Comparison of ENCODE assay signal across 20 mouse cellular contexts in the genomic region with DNA sequence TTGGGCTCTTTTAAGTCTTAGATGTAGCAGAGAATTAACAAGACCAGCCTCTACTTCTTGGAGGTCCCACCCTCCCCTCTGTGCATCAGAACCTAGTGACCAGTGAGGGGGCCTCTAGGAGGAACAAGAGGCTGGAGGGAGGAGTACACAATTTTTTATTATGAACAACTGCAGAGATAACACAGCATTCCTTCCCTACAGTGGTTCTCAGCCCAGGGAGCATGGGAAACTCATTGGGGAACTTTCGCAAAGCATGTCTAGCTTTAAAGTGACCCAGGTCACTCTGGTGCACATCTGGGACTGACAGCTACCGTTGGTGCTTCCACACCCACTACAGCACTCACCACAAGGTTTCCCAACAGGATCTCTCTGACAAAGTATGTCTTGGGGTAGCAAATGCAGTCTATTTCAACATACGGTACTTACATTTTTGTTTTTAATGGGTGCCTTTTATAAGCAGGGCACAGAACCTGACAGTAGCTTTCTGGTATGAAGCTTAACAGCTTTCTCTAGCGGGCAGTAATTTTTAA. TPM values are rescaled to one million over a fixed set of nuclear protein-coding genes. Genes with fewer than 3 reads are reported as not detected.
A peak's percentile ranks its signal among the peaks of the same experiment; 100 is the strongest.
DNase-seq lines count a peak whose midpoint lies in the region; ATAC-seq and TF ChIP-seq lines count a peak whose summit lies in the region.
"Had no signal": no experiment of that assay in that cellular context is flagged by ENCODE, and none has a peak within 500 bp of the region (broad histone marks: within the 10 kb centered on the region; RNA-seq: fewer than 3 reads in every experiment).

No protein-coding gene starts in this region.

- no peak overlapping the region for H3K9ac ChIP-seq in liver, adult 2 months (ENCODE audit: low read depth, low read length)
- no peak overlapping the region for H3K9ac ChIP-seq in liver, embryonic 11.5 days (ENCODE audit: low read depth, low read length)
- H3K9ac ChIP-seq in ES-E14 (ENCODE audit: insufficient read depth, low read depth, low read length, poor library complexity, severe bottlenecking): no peak overlapping the region
- no peak overlapping the region for H3K9ac ChIP-seq in liver, embryonic 16.5 days (ENCODE audit: low read depth, low read length)
- H3K9ac ChIP-seq: heart, embryonic 12.5 days; limb, embryonic 13.5 days; lung, embryonic 15.5 days had no signal

- no peaks in the 10 kb centered on the region for H3K36me3 ChIP-seq in liver, adult 2 months (ENCODE audit: control insufficient read depth, insufficient read depth, low read length)
- H3K36me3 ChIP-seq in liver, embryonic 11.5 days (ENCODE audit: control insufficient read depth, insufficient read depth, low read length): peaks cover 2% of the 10 kb centered on the region; the same call in 1 of the 2 replicates
- H3K36me3 ChIP-seq in ES-E14 (ENCODE audit: control insufficient read depth, insufficient read depth, low read length, poor library complexity, severe bottlenecking): peaks cover 3% of the 10 kb centered on the region; the same call in 1 of the 2 replicates
- no peaks in the 10 kb centered on the region for H3K36me3 ChIP-seq in liver, embryonic 16.5 days (ENCODE audit: control insufficient read depth, insufficient read depth)
- H3K36me3 ChIP-seq: heart, embryonic 12.5 days; lung, embryonic 15.5 days had no signal

- no peak overlapping the region for H3K4me3 ChIP-seq in liver, adult 2 months (ENCODE audit: insufficient read depth, low read depth, low read length)
- H3K4me3 ChIP-seq in liver, embryonic 11.5 days (ENCODE audit: low read depth, low read length): no peak overlapping the region
- no peak overlapping the region for H3K4me3 ChIP-seq in ES-E14 (ENCODE audit: insufficient read depth in 1 of 2, low read depth in 1 of 2, low read length in 2 of 2, poor library complexity in 1 of 2, severe bottlenecking in 1 of 2)
- no peak overlapping the region for H3K4me3 ChIP-seq in liver, embryonic 16.5 days (ENCODE audit: low read depth, low read length)
- H3K4me3 ChIP-seq: heart, embryonic 12.5 days; limb, embryonic 13.5 days; lung, embryonic 15.5 days had no signal

- H3K79me2 ChIP-seq in liver, adult 2 months (ENCODE audit: control insufficient read depth, insufficient read depth, low read length): no peaks in the 10 kb centered on the region

- in situ Hi-C loops in ES-E14 (cut with MboI; ENCODE audit: low sequenced_read_pairs in 2 of 2, unreplicated experiment in 2 of 2): no loop called here

- no peak for TF ChIP-seq POLR2A in liver, adult 2 months (IDR thresholded peaks at IDR 0.05; ENCODE audit: extremely low read depth, insufficient read depth, low read length)

- no peak overlapping the region for H3K4me2 ChIP-seq in liver, embryonic 11.5 days
- no peak overlapping the region for H3K4me2 ChIP-seq in liver, embryonic 16.5 days (ENCODE audit: low read depth, low read length)
- H3K4me2 ChIP-seq: heart, embryonic 12.5 days; limb, embryonic 13.5 days; lung, embryonic 15.5 days had no signal

- no peak for TF ChIP-seq CTCF in liver, adult 2 months (IDR thresholded peaks at IDR 0.05; ENCODE audit: low read depth, low read length)

- peak overlapping the region; percentile 20; the same call in 1 of the 2 replicates for H3K27ac ChIP-seq in liver, adult 2 months (replicated peaks; ENCODE audit: insufficient read depth, low read depth, low read length)
- no peak overlapping the region for H3K27ac ChIP-seq in liver, embryonic 11.5 days (ENCODE audit: low read depth, low read length)
- 0 out of 2 replicates have a peak overlapping the region, but pooled peaks have one; percentile 14 for H3K27ac ChIP-seq in ES-E14 (ENCODE audit: insufficient read depth, low read depth, low read length, poor library complexity, severe bottlenecking)
- H3K27ac ChIP-seq in liver, embryonic 16.5 days (ENCODE audit: low read length): peak overlapping the region; percentile 49
- H3K27ac ChIP-seq: hindbrain, postnatal 0 days; limb, embryonic 13.5 days; lung, embryonic 15.5 days had no signal

- no peak for ATAC-seq in liver, embryonic 11.5 days (replicated peaks; ENCODE audit: low FRiP score)
- ATAC-seq in liver, embryonic 16.5 days (ENCODE audit: low read depth): 0 out of 2 replicates have a peak, but pooled peaks have one; percentile 17
- ATAC-seq: forebrain, embryonic 14.5 days; hindbrain, postnatal 0 days had no signal

- DNase-seq in liver, adult 2 months (ENCODE audit: extremely low read depth, low read depth, low spot score): no peak
- DNase-seq in liver, embryonic 11.5 days (ENCODE audit: low spot score): no peak
- DNase-seq in ES-E14 (ENCODE audit: low read depth, low spot score): no peak
- peak; percentile 14 for DNase-seq in c-Kit-positive CD71-negative TER-119-negative erythroid progenitor cells, embryonic 14.5 days (ENCODE audit: low read depth)
- no peak for DNase-seq in ovary, postnatal 14 days (ENCODE audit: low spot score)
- no peak for DNase-seq in adrenal gland, postnatal 10 days
- DNase-seq in left cerebral cortex, adult 11 months (ENCODE audit: low spot score): no peak
- DNase-seq: cerebellum, adult 8-10 months; gastrocnemius, postnatal 25 days; heart, postnatal 14 days; kidney, adult 2 months; retina, postnatal 1 day; right cerebral cortex, postnatal 4 days; thymus, adult 2 months had no signal

- no peaks in the 10 kb centered on the region for H3K27me3 ChIP-seq in liver, adult 2 months (ENCODE audit: control insufficient read depth, insufficient read depth, low read length)
- H3K27me3 ChIP-seq in liver, embryonic 11.5 days (replicated peaks; ENCODE audit: control insufficient read depth, insufficient read depth, low read length): no peaks in the 10 kb centered on the region
- no peaks in the 10 kb centered on the region for H3K27me3 ChIP-seq in liver, embryonic 16.5 days (ENCODE audit: control insufficient read depth, insufficient read depth, low read depth, low read length)
- H3K27me3 ChIP-seq: heart, embryonic 12.5 days; limb, embryonic 13.5 days; lung, embryonic 15.5 days had no signal

- peaks cover 18% of the 10 kb centered on the region for H3K4me1 ChIP-seq in liver, adult 2 months (ENCODE audit: control insufficient read depth, insufficient read depth, low read length)
- peaks cover 16% of the 10 kb centered on the region; the same call in 1 of the 2 replicates for H3K4me1 ChIP-seq in liver, embryonic 11.5 days (replicated peaks; ENCODE audit: control insufficient read depth, insufficient read depth, low read length)
- H3K4me1 ChIP-seq in ES-E14 (ENCODE audit: control insufficient read depth in 2 of 2, insufficient read depth in 2 of 2, low read length in 2 of 2, poor library complexity in 1 of 2): peaks cover 0 to 3% of the 10 kb centered on the region in 2 experiments; a peak in 1 of 4 replicates
- H3K4me1 ChIP-seq in liver, embryonic 16.5 days (ENCODE audit: control insufficient read depth, low read depth, low read length): peaks cover 27% of the 10 kb centered on the region
- H3K4me1 ChIP-seq: limb, embryonic 13.5 days had no signal

- H3K9me3 ChIP-seq in liver, embryonic 11.5 days (ENCODE audit: control insufficient read depth, low read length): no peaks in the 10 kb centered on the region
- no peaks in the 10 kb centered on the region for H3K9me3 ChIP-seq in ES-E14 (ENCODE audit: control insufficient read depth, insufficient read depth, low read depth, low read length)
- H3K9me3 ChIP-seq in liver, embryonic 16.5 days (replicated peaks; ENCODE audit: control insufficient read depth, low read length): no peaks in the 10 kb centered on the region
- H3K9me3 ChIP-seq: heart, embryonic 12.5 days; limb, embryonic 13.5 days; lung, embryonic 15.5 days had no signal

- WGBS in liver, adult 2 months: 86% methylated on average over 4 of the region's 4 CpGs
- 83% methylated on average over 4 of the region's 4 CpGs for WGBS in liver, embryonic 11.5 days
- 65% methylated on average over 4 of the region's 4 CpGs for WGBS in liver, embryonic 16.5 days (ENCODE audit: insufficient replicate concordance)

TF ChIP-seq in ES-E14, 5 proteins besides CTCF, POLR2A, EP300 and RAD21:
- TF ChIP-seq ZC3H11A (IDR thresholded peaks at IDR 0.05; ENCODE audit: borderline replicate concordance, low read depth, low read length): no peak
- no peak for TF ChIP-seq HCFC1 (IDR thresholded peaks at IDR 0.05; ENCODE audit: borderline replicate concordance, insufficient read depth, low read length)
- no peak for TF ChIP-seq ZNF384 (IDR thresholded peaks at IDR 0.05; ENCODE audit: low read depth, low read length)
- TF ChIP-seq CHD2 (IDR thresholded peaks at IDR 0.05; ENCODE audit: low read depth, low read length): no peak
- no peak for TF ChIP-seq MAFK (IDR thresholded peaks at IDR 0.05; ENCODE audit: insufficient read depth, low read depth, low read length)

RNA-seq across cellular contexts. Expression of gene Zfp36l2, which starts 47.7 kb away (rescaled TPM):
- 18.7 and 22.3 TPM in 2 replicates for total RNA-seq in liver, adult 2 months (2014; rRNA removed)
- 17.3 and 26.5 TPM in 2 replicates for polyA plus RNA-seq in liver, adult 2 months (2012; rRNA removed)
- polyA plus RNA-seq in liver, embryonic 11.5 days (2014; fragmentation: Nextera tagmentation; extraction: Ambion mirVana): 24.7 and 26.7 TPM in 2 replicates
- total RNA-seq in ES-E14 (2012; rRNA removed): 11.0 and 12.6 TPM in 2 replicates
- 4.6 and 4.7 TPM in 2 replicates for polyA plus RNA-seq in liver, embryonic 16.5 days (2015; fragmentation: Nextera tagmentation; extraction: Ambion mirVana)
- 100 to 1,000 TPM in 1 of 2 experiments, 10 to 100 TPM in 1; 67.0 to 122 TPM for total RNA-seq in adrenal gland, postnatal 10 days (2021)
